Mouse (Mus musculus) left cerebral cortex, adult 8-10 months (tissue): Measurements from ENCODE around the gene Cd99l2. TPM values are rescaled to one million over a fixed set of nuclear protein-coding genes. Genes with fewer than 3 reads are reported as not detected.
"Not testable (repeated sequence)": the region's sequence is repeated elsewhere in the genome, so short reads cannot be mapped to it uniquely, and the experiment has no call there.

ENCODE experiments used
- DNase-seq, 2 experiments: peaks; one replicate each; pipeline ENCODE4 v3.0.0; 2022; ENCODE audit warnings: low spot score in 2 of 2
- total RNA-seq, 4 experiments: library from RNA; stranded (reverse); gene quantifications; 2 replicates each; pipeline ENCODE4 v1.2.4; 2022

The Cd99l2 gene
- 10 to 100 TPM; 69.5 to 74.9 (median 71.7) TPM for total RNA-seq

GRCm38 (mm10) chrX:71492634-71493278 lies at the start of gene Cd99l2:
Cd99l2 (minus strand) TSS chrX:71492849.
- DNase-seq = peak; percentile 25 to 79

GRCm38 (mm10) chrX:71540821-71541510 lies 48.3 kb upstream of the Cd99l2 start:
- DNase-seq = no peak

GRCm38 (mm10) chrX:71537791-71538190 lies 45.1 kb upstream of the Cd99l2 start:
- no peak for DNase-seq

- no peak for DNase-seq
Observed at GRCm38 (mm10) chrX:71534102-71534501, 41.5 kb upstream of the Cd99l2 start.

GRCm38 (mm10) chrX:71532635-71533034 lies 40.0 kb upstream of the Cd99l2 start:
- no peak for DNase-seq

GRCm38 (mm10) chrX:71528646-71529045 lies 36.0 kb upstream of the Cd99l2 start:
- no peak for DNase-seq

- no peak for DNase-seq
Observed at GRCm38 (mm10) chrX:71528150-71528549, 35.5 kb upstream of the Cd99l2 start.

GRCm38 (mm10) chrX:71527461-71527860 lies 34.8 kb upstream of the Cd99l2 start:
- no peak for DNase-seq

GRCm38 (mm10) chrX:71525593-71526299 lies 33.1 kb upstream of the Cd99l2 start:
- no peak for DNase-seq

GRCm38 (mm10) chrX:71524310-71524709 lies 31.7 kb upstream of the Cd99l2 start:
- DNase-seq = no peak

- no peak for DNase-seq
Observed at GRCm38 (mm10) chrX:71522889-71523288, 30.2 kb upstream of the Cd99l2 start.

- no peak for DNase-seq
Observed at GRCm38 (mm10) chrX:71519252-71519651, 26.6 kb upstream of the Cd99l2 start.

- not testable (repeated sequence) for DNase-seq
Observed at GRCm38 (mm10) chrX:71506591-71506990, 13.9 kb upstream of the Cd99l2 start.

- DNase-seq = peak in 1 of 2 experiments; percentile 28
Observed at GRCm38 (mm10) chrX:71493279-71493656, 619 bp upstream of the Cd99l2 start.

- DNase-seq = peak in 1 of 2 experiments; percentile 44
Observed at GRCm38 (mm10) chrX:71491931-71492633, 567 bp downstream of the Cd99l2 start.

GRCm38 (mm10) chrX:71489353-71489752 lies 3.3 kb downstream of the Cd99l2 start:
- DNase-seq = no peak

- no peak for DNase-seq
Observed at GRCm38 (mm10) chrX:71482244-71482643, 10.4 kb downstream of the Cd99l2 start.

- no peak for DNase-seq
Observed at GRCm38 (mm10) chrX:71475992-71476391, 16.7 kb downstream of the Cd99l2 start.

GRCm38 (mm10) chrX:71475497-71475896 lies 17.2 kb downstream of the Cd99l2 start:
- DNase-seq = no peak

- no peak for DNase-seq
Observed at GRCm38 (mm10) chrX:71475084-71475483, 17.6 kb downstream of the Cd99l2 start.

- no peak for DNase-seq
Observed at GRCm38 (mm10) chrX:71474296-71474956, 18.2 kb downstream of the Cd99l2 start.
